Mouse (Mus musculus) kidney, embryonic 14.5 days (tissue): ENCODE data around the gene Tap1. TPM values are rescaled to one million over a fixed set of nuclear protein-coding genes. Genes with fewer than 3 reads are reported as not detected.

Experiments used
- ATAC-seq: fragments of 200-750 bp; cut with Nextera tagmentation; 2 replicates; pipeline ENCODE4 v1.8.0; 2017; ENCODE audit warnings: moderate number of reproducible peaks, mild to moderate bottlenecking, moderate TSS enrichment, moderate library complexity; ENCODE audit not compliant: low FRiP score, low TSS enrichment
- H3K27ac ChIP-seq: fragments of 300-500 bp; sonication (generic); 2 replicates; pipeline ENCODE4 v1.5.1; 2014; ENCODE audit warnings: low read depth, mild to moderate bottlenecking, low read length, moderate library complexity, mixed read lengths
- H3K27me3 ChIP-seq: fragments of 300-500 bp; sonication (generic); 2 replicates; pipeline ENCODE4 v1.6.1; 2014; ENCODE audit warnings: mild to moderate bottlenecking, low read length; ENCODE audit not compliant: control insufficient read depth, insufficient read depth
- H3K36me3 ChIP-seq: fragments of 300-500 bp; sonication (generic); 2 replicates; pipeline ENCODE4 v1.6.1; 2014; ENCODE audit warnings: low read length, mixed read lengths; ENCODE audit not compliant: control insufficient read depth, insufficient read depth
- H3K4me1 ChIP-seq: fragments of 300-500 bp; sonication (generic); 2 replicates; pipeline ENCODE4 v1.6.1; 2014; ENCODE audit warnings: low read length, mixed read lengths; ENCODE audit not compliant: control insufficient read depth, insufficient read depth
- H3K4me2 ChIP-seq: fragments of 300-500 bp; sonication (generic); replicated peaks from 2 replicates; pipeline ENCODE4 v1.6.1; 2014; ENCODE audit warnings: low read depth, mild to moderate bottlenecking, low read length
- H3K4me3 ChIP-seq: fragments of 300-500 bp; sonication (generic); 2 replicates; pipeline ENCODE4 v1.5.1; 2014; ENCODE audit warnings: mild to moderate bottlenecking, low read length
- H3K9ac ChIP-seq: fragments of 300-500 bp; sonication (generic); 2 replicates; pipeline ENCODE4 v1.6.1; 2014; ENCODE audit warnings: low read depth, mild to moderate bottlenecking, low read length, moderate library complexity
- H3K9me3 ChIP-seq: fragments of 300-500 bp; sonication (generic); 2 replicates; pipeline ENCODE4 v1.6.1; 2016; ENCODE audit warnings: low read length; ENCODE audit not compliant: control insufficient read depth
- WGBS: fragments of 180-500 bp; shearing (Covaris S2); extraction: QIAGEN DNeasy Blood & Tissue Kit; methylation state at CpG from one replicate; pipeline ENCODE4 v1.1.7; 2014; 5-methylcytosine and 5-hydroxymethylcytosine counted together
- polyA plus RNA-seq: library from polyadenylated mRNA; unstranded; fragments of >200 nt; fragmentation: Nextera tagmentation; extraction: Ambion mirVana; gene quantifications from 2 replicates; pipeline ENCODE4 v1.2.1, GENCODE M21; 2014

Gene Tap1
- polyA plus RNA-seq, 1 experiment from 2014 or later: 2.9 TPM

GRCm38 (mm10) chr17:34240916-34241315 is 53.6 kb downstream of the Tap1 start:
- H3K27ac ChIP-seq: no peak overlapping the region
- no peak for ATAC-seq
- H3K4me1 ChIP-seq: no peaks in the 10 kb centered on the region
- H3K9ac ChIP-seq: no peak overlapping the region
- H3K4me3 ChIP-seq: no peak overlapping the region
- 78% methylated on average over 6 of the region's 6 CpGs for WGBS
- H3K36me3 ChIP-seq: no peaks in the 10 kb centered on the region
- no peaks in the 10 kb centered on the region; the same call in 1 of the 2 replicates for H3K27me3 ChIP-seq
- no peak overlapping the region for H3K4me2 ChIP-seq
- H3K9me3 ChIP-seq: peaks cover 4% of the 10 kb centered on the region; the same call in 1 of the 2 replicates

- no peaks in the 10 kb centered on the region for H3K4me1 ChIP-seq
- H3K27ac ChIP-seq: no peak overlapping the region
- H3K27me3 ChIP-seq: no peaks in the 10 kb centered on the region
- H3K9me3 ChIP-seq: peaks cover 4% of the 10 kb centered on the region; the same call in 1 of the 2 replicates
- no peak for ATAC-seq
- H3K36me3 ChIP-seq: no peaks in the 10 kb centered on the region
- H3K4me3 ChIP-seq: no peak overlapping the region
- no peak overlapping the region for H3K9ac ChIP-seq
- no peak overlapping the region for H3K4me2 ChIP-seq
- WGBS: 78% methylated on average over 4 of the region's 4 CpGs
Measured at GRCm38 (mm10) chr17:34244656-34245055, 57.3 kb downstream of the Tap1 start.

Other genes starting within 250 kb of the Tap1 start
- gene Pfdn6, start 247.2 kb upstream of the Tap1 start, polyA plus RNA-seq: 169 and 211 TPM in 2 replicates
- 26.5 and 37.8 TPM in 2 replicates for gene Wdr46, start 246.9 kb upstream of the Tap1 start, polyA plus RNA-seq
- 2.8 and 3.3 TPM in 2 replicates for gene B3galt4, start 236.1 kb upstream of the Tap1 start, polyA plus RNA-seq
- gene Vps52, start 231.7 kb upstream of the Tap1 start, polyA plus RNA-seq: 24.9 and 40.8 TPM in 2 replicates
- 2,014 and 2,736 TPM in 2 replicates for gene Rps18, start 231.6 kb upstream of the Tap1 start, polyA plus RNA-seq
- 11.2 and 18.8 TPM in 2 replicates for gene H2-K1, start 187.2 kb upstream of the Tap1 start, polyA plus RNA-seq
- 5.5 and 12.4 TPM in 2 replicates for gene Ring1, start 162.9 kb upstream of the Tap1 start, polyA plus RNA-seq
- 46.0 and 53.0 TPM in 2 replicates for gene H2-Ke6, start 159.5 kb upstream of the Tap1 start, polyA plus RNA-seq
- gene Slc39a7, start 155.9 kb upstream of the Tap1 start, polyA plus RNA-seq: 70.3 and 86.0 TPM in 2 replicates
- 22.2 and 28.0 TPM in 2 replicates for gene Rxrb, start 155.7 kb upstream of the Tap1 start, polyA plus RNA-seq
- gene Col11a2, start 148.1 kb upstream of the Tap1 start, polyA plus RNA-seq: 1.9 and 2.1 TPM in 2 replicates
- gene H2-Oa, start 95.2 kb upstream of the Tap1 start, polyA plus RNA-seq: 0.51 and 0.76 TPM in 2 replicates
- gene H2-DMa, start 68.0 kb upstream of the Tap1 start, polyA plus RNA-seq: 16.1 and 19.3 TPM in 2 replicates
- gene Brd2, start 64.9 kb upstream of the Tap1 start, polyA plus RNA-seq: 153 and 178 TPM in 2 replicates
- 18.5 and 21.9 TPM in 2 replicates for gene H2-DMb2, start 44.2 kb upstream of the Tap1 start, polyA plus RNA-seq
- 4.1 and 4.2 TPM in 2 replicates for gene H2-DMb1, start 34.5 kb upstream of the Tap1 start, polyA plus RNA-seq
- gene Psmb9, start 211 bp downstream of the Tap1 start, polyA plus RNA-seq: 2.1 and 3.4 TPM in 2 replicates
- gene Psmb8, start 10.2 kb downstream of the Tap1 start, polyA plus RNA-seq: 4.3 and 4.8 TPM in 2 replicates
- 1.2 and 1.8 TPM in 2 replicates for gene Tap2, start 16.0 kb downstream of the Tap1 start, polyA plus RNA-seq
- gene H2-Ob, start 51.4 kb downstream of the Tap1 start, polyA plus RNA-seq: not detected in 2 replicates
- gene H2-Ab1, start 70.1 kb downstream of the Tap1 start, polyA plus RNA-seq: 21.7 and 22.9 TPM in 2 replicates
- gene H2-Aa, start 100.3 kb downstream of the Tap1 start, polyA plus RNA-seq: 2.7 TPM in 2 replicates
- 5.9 and 7.1 TPM in 2 replicates for gene H2-Eb1, start 118.3 kb downstream of the Tap1 start, polyA plus RNA-seq
- gene H2-Eb2, start 138.1 kb downstream of the Tap1 start, polyA plus RNA-seq: 0.09 TPM in 1 of 2 replicates, not detected in the other
- 0.14 TPM in 1 of 2 replicates, not detected in the other for gene Btnl2, start 167.3 kb downstream of the Tap1 start, polyA plus RNA-seq
- not detected in 2 replicates for gene Btnl1, start 189.6 kb downstream of the Tap1 start, polyA plus RNA-seq
- 0.74 and 1.9 TPM in 2 replicates for gene BC051142, start 211.3 kb downstream of the Tap1 start, polyA plus RNA-seq